ENCODE assay signal across 24 mouse cellular contexts in the genomic region with DNA sequence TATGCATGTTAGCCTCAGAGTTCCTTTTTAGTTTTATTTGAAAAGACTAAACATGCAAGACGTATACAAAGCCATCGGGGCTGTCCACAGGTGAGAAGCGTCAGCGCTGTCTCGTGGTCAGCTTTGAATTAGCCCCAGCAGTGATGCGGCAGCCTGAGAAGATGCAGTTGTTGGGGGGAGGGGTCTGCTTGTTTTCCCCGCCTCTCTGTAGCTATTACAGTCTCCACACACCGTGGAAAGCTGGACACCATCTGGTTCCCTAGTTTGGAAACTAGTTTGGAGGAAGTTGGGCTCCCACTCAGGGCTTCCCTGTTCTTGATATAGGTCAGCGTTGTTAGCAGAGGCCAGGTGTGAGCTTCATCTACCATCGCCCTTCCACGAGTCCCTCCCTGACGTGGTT. TPM values are rescaled to one million over a fixed set of nuclear protein-coding genes. Genes with fewer than 3 reads are reported as not detected.
"Had no signal": no experiment of that assay in that cellular context is flagged by ENCODE, and none has a peak within 500 bp of the region (broad histone marks: within the 10 kb centered on the region; RNA-seq: fewer than 3 reads in every experiment).

No protein-coding gene starts in this region.

- H3K36me3 ChIP-seq: liver, embryonic 15.5 days; midbrain, embryonic 10.5 days; midbrain, embryonic 13.5 days; neural tube, embryonic 13.5 days had no signal

- H3K4me3 ChIP-seq: intestine, embryonic 15.5 days; limb, embryonic 13.5 days; liver, embryonic 12.5 days; liver, embryonic 15.5 days; lung, embryonic 15.5 days; megakaryocyte, embryonic 14.5 days; midbrain, embryonic 10.5 days; midbrain, embryonic 13.5 days; myocyte; neural tube, embryonic 13.5 days; stomach, embryonic 15.5 days had no signal

- H3K4me1 ChIP-seq: liver, embryonic 12.5 days; liver, embryonic 15.5 days; midbrain, embryonic 10.5 days; midbrain, embryonic 13.5 days had no signal

- H3K9ac ChIP-seq: intestine, embryonic 15.5 days; limb, embryonic 13.5 days; liver, embryonic 12.5 days; liver, embryonic 15.5 days; lung, embryonic 15.5 days; midbrain, embryonic 13.5 days; neural tube, embryonic 13.5 days; stomach, embryonic 15.5 days had no signal

- H3K4me2 ChIP-seq: intestine, embryonic 15.5 days; limb, embryonic 13.5 days; liver, embryonic 12.5 days; liver, embryonic 15.5 days; lung, embryonic 15.5 days; midbrain, embryonic 13.5 days; neural tube, embryonic 13.5 days; stomach, embryonic 15.5 days had no signal

- H3K9me3 ChIP-seq: intestine, embryonic 15.5 days; liver, embryonic 12.5 days; liver, embryonic 15.5 days; lung, embryonic 15.5 days; midbrain, embryonic 10.5 days; midbrain, embryonic 13.5 days; neural tube, embryonic 13.5 days; stomach, embryonic 15.5 days had no signal

- DNase-seq: left cerebral cortex, postnatal 4 days; liver; lung, adult 18-20 months; lung, postnatal 10 days; lung, postnatal 36 days; retina, postnatal 1 day; right cerebral cortex, postnatal 25 days; spleen, adult 18-20 months; thymus, adult 2 months; thymus, postnatal 14 days; thymus, postnatal 4 days had no signal

- H3K27ac ChIP-seq: intestine, embryonic 15.5 days; limb, embryonic 13.5 days; liver, embryonic 12.5 days; liver, embryonic 15.5 days; lung, embryonic 15.5 days; midbrain, embryonic 10.5 days; midbrain, embryonic 13.5 days; neural tube, embryonic 13.5 days; stomach, embryonic 15.5 days had no signal

- H3K27me3 ChIP-seq: intestine, embryonic 15.5 days; limb, embryonic 13.5 days; liver, embryonic 12.5 days; liver, embryonic 15.5 days; lung, embryonic 15.5 days; midbrain, embryonic 13.5 days; neural tube, embryonic 13.5 days; stomach, embryonic 15.5 days had no signal

- ATAC-seq: intestine, embryonic 15.5 days; liver, embryonic 12.5 days; midbrain, embryonic 13.5 days; midbrain, embryonic 16.5 days had no signal

RNA-seq across cellular contexts. Expression of gene Ctdspl, which starts 53.2 kb away (rescaled TPM):
- total RNA-seq: monocyte, adult 5-6 weeks had no signal
